Mouse (Mus musculus) heart, embryonic 12.5 days (tissue): Measurements from ENCODE around the gene Fbp1. TPM values are rescaled to one million over a fixed set of nuclear protein-coding genes. Genes with fewer than 3 reads are reported as not detected.
"Not testable (repeated sequence)": the region's sequence is repeated elsewhere in the genome, so short reads cannot be mapped to it uniquely, and the experiment has no call there.

ENCODE experiments used
- ATAC-seq: fragments of 200-750 bp; cut with Nextera tagmentation; 2 replicates; pipeline ENCODE4 v1.8.0; 2017; ENCODE audit warnings: moderate TSS enrichment, moderate library complexity; ENCODE audit not compliant: insufficient number of reproducible peaks, low FRiP score
- H3K27ac ChIP-seq: fragments of 300-500 bp; sonication (generic); 2 replicates; pipeline ENCODE4 v1.5.1; 2016; ENCODE audit warnings: mild to moderate bottlenecking, moderate library complexity; ENCODE audit not compliant: poor library complexity, severe bottlenecking
- H3K27me3 ChIP-seq: fragments of 300-500 bp; sonication (generic); replicated peaks from 2 replicates; pipeline ENCODE4 v1.6.1; 2016; ENCODE audit warnings: mild to moderate bottlenecking, moderate library complexity
- H3K36me3 ChIP-seq: fragments of 300-500 bp; sonication (generic); 2 replicates; pipeline ENCODE4 v1.6.1; 2016; ENCODE audit warnings: mild to moderate bottlenecking, moderate library complexity
- H3K4me1 ChIP-seq: fragments of 300-500 bp; sonication (generic); replicated peaks from 2 replicates; pipeline ENCODE4 v1.6.1; 2016; ENCODE audit warnings: mild to moderate bottlenecking
- H3K4me2 ChIP-seq: fragments of 300-500 bp; sonication (generic); 2 replicates; pipeline ENCODE4 v1.6.1; 2016; ENCODE audit warnings: mild to moderate bottlenecking, moderate library complexity
- H3K4me3 ChIP-seq: fragments of 300-500 bp; sonication (generic); 2 replicates; pipeline ENCODE4 v1.5.1; 2016; ENCODE audit warnings: mild to moderate bottlenecking
- H3K9ac ChIP-seq: fragments of 300-500 bp; sonication (generic); 2 replicates; pipeline ENCODE4 v1.6.1; 2016; ENCODE audit warnings: mild to moderate bottlenecking, moderate library complexity
- H3K9me3 ChIP-seq: fragments of 300-500 bp; sonication (generic); replicated peaks from 2 replicates; pipeline ENCODE4 v1.6.1; 2016; ENCODE audit warnings: mild to moderate bottlenecking, moderate library complexity
- WGBS: fragments of 180-500 bp; shearing (Covaris S2); methylation state at CpG from one replicate; pipeline ENCODE4 v1.1.7; 2016; 5-methylcytosine and 5-hydroxymethylcytosine counted together
- polyA plus RNA-seq: library from polyadenylated mRNA; unstranded; fragments of >200 nt; fragmentation: Nextera tagmentation; extraction: Ambion mirVana; gene quantifications from 2 replicates; pipeline ENCODE4 v1.2.1, GENCODE M21; 2016

Gene Fbp1
- polyA plus RNA-seq, 1 experiment from 2014 or later, result 0.22 TPM

GRCm38 (mm10) chr13:62863771-62864170 lies 24.3 kb downstream of the Fbp1 start:
- Histone ChIP-seq H3K4me3 (no peak overlapping the region), H3K4me2 (no peak overlapping the region), H3K9ac (no peak overlapping the region), H3K9me3 (no peaks in the 10 kb centered on the region), H3K4me1 (peaks cover 12% of the 10 kb centered on the region; the same call in 1 of the 2 replicates), H3K27ac (no peak overlapping the region), H3K27me3 (no peaks in the 10 kb centered on the region), H3K36me3 (no peaks in the 10 kb centered on the region)
- ATAC-seq, result no peak
- 61% methylated on average over 6 of the region's 6 CpGs for WGBS

- H3K27ac ChIP-seq, result no peak overlapping the region
- no peak overlapping the region for H3K4me2 ChIP-seq
- H3K36me3 ChIP-seq, result no peaks in the 10 kb centered on the region
- no peak overlapping the region for H3K9ac ChIP-seq
- H3K4me1 ChIP-seq, result peaks cover 12% of the 10 kb centered on the region; the same call in 1 of the 2 replicates
- no peaks in the 10 kb centered on the region for H3K9me3 ChIP-seq
- ATAC-seq, result peak; percentile 62
- no peaks in the 10 kb centered on the region for H3K27me3 ChIP-seq
- 50% methylated on average over 3 of the region's 3 CpGs for WGBS
- no peak overlapping the region for H3K4me3 ChIP-seq
Observed at GRCm38 (mm10) chr13:62862875-62863274, 25.2 kb downstream of the Fbp1 start.

DNA sequence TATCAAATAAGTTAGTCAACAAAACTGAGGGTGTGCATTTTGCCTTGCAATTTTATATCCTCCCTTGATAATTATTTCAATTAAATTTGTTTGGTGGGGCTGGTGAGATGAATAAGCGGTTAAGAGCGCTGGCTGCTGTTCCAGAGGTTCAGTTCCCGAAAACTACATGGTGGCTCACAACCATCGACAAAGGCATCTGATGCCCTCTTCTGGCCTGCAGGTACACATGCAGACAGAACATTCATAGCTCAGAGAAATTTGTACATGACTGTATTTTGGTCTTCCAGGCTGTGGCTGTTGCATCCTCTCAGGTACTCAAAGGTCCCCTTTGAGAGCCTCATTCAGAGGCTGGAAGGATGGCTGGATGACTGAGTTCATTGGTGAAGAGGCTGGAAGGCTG lies 28.0 kb downstream of the Fbp1 start:
- no peak for ATAC-seq
- Histone ChIP-seq H3K27ac (no peak overlapping the region), H3K4me1 (peaks cover 14% of the 10 kb centered on the region; the same call in 1 of the 2 replicates)

DNA sequence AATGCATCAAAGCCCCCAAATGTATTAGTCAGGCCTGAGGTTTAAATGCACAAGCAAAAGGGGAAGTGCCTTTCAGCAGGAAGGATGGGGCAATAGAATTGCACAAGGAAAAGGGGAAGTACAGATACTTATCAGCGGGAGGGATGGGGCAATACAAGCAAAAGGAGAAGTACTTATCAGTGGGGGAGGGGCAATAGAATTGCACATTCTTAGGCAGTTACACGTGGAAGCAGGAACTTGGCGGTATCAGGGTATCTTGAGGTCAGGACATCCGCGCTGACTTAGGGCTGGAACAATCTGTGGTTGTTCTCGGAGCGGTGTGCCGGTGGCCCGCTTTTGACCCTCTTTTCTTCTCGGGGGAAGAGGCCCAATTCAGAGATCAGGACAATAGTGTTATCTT lies 28.8 kb downstream of the Fbp1 start:
- not testable (repeated sequence) for H3K9me3 ChIP-seq, H3K4me3 ChIP-seq, H3K4me2 ChIP-seq, H3K36me3 ChIP-seq, H3K27ac ChIP-seq, H3K27me3 ChIP-seq, ATAC-seq, H3K9ac ChIP-seq
- 62% methylated on average over 10 of the region's 10 CpGs for WGBS
- H3K4me1 ChIP-seq, result peaks cover 14% of the 10 kb centered on the region; the same call in 1 of the 2 replicates

More for the DNA sequence above, 28.0 kb downstream of the Fbp1 start:
- no peaks in the 10 kb centered on the region for H3K36me3 ChIP-seq
- no peak overlapping the region for H3K4me3 ChIP-seq
- H3K9ac ChIP-seq, result no peak overlapping the region
- H3K27me3 ChIP-seq, result no peaks in the 10 kb centered on the region
- no peaks in the 10 kb centered on the region for H3K9me3 ChIP-seq
- H3K4me2 ChIP-seq, result no peak overlapping the region
- WGBS, result 88% methylated on average over 4 of the region's 4 CpGs

DNA sequence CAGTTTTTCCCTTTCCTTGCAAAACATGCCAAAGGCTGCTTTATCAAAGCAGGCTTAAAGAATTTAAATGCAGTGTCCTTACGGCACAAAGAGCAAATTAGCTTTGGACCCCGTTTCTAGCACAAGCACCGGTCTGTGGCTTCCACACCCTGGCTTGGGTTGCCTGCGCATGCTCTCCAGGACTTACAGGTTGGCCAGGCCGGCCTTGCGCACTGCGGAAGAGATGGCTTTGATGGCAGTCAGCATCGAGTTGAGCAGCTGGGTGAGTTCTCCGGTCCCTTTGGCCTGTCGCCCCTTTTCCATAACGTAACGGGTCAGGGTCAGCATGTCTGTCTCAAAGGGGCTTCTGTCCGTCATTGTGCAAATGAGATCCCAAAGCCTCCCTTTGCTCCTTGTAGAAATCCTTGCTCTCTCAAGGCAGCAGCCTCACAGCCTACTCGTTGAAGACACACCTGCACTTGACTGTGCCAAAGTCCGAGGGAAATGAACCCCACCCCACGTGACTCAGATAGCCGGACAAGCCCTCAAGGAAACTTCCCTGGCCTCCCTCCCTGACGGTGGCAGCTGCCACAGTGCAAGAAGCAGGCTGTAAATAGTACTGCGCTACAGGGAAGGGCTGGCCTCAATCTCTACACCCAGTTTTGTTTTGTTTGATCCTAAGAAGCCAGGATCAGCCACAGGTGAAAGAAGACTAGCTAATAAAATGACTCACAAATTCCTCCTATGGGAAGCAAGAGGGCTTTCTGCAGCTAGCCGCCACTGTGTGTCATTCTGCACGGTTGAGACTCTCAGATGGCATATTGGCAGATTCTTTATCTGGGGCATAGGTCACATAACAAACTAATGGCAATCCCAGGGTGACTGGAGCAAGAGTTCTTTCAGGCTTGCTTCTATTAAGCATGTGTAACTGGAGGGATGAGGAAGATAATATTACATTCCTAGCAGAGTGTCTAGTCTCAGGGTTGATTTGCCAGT lies 29.9 kb downstream of the Fbp1 start, which contains the start of gene Fbp2:
TSS of gene Fbp2 (minus strand) at position 482 of the 975 bp plus-strand sequence.
- WGBS, result 65% methylated on average over 21 of the region's 21 CpGs
- H3K36me3 ChIP-seq, result no peaks in the 10 kb centered on the region
- no peak within 1 kb of the TSS for H3K27ac ChIP-seq

DNA sequence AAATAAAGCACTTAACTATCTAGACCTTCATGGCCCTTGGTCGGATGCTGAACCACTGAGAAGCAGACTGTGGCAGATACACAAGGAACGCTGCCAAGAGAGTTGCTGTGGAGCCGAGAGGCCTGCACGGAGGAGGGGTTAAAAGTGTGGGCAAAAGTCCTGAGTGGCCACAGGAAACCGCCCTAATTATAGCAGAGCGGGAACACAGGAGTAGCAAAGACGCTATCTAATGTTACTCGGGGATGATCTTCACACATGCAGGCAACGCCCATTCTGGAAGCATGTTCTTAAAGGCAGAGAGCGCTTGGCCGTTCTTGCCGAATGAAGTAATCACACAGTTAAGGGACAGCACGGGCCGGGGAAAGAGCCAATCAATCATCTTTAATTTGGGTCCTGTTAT lies 31.2 kb downstream of the Fbp1 start:
- Histone ChIP-seq H3K9me3 (no peaks in the 10 kb centered on the region), H3K4me3 (no peak overlapping the region), H3K27me3 (no peaks in the 10 kb centered on the region), H3K9ac (no peak overlapping the region), H3K4me1 (peaks cover 6% of the 10 kb centered on the region; the same call in 1 of the 2 replicates), H3K36me3 (no peaks in the 10 kb centered on the region), H3K27ac (no peak overlapping the region), H3K4me2 (no peak overlapping the region)
- no peak for ATAC-seq
- WGBS, result 75% methylated on average over 14 of the region's 14 CpGs

More for the DNA sequence above, 29.9 kb downstream of the Fbp1 start, which contains the start of gene Fbp2:
- 0 out of 2 replicates have a peak within 1 kb of the TSS, but pooled peaks have one; percentile 5 for H3K9ac ChIP-seq
- H3K4me1 ChIP-seq, result peaks cover 12% of the 10 kb centered on the region; the same call in 1 of the 2 replicates
- H3K27me3 ChIP-seq, result no peaks in the 10 kb centered on the region
- H3K4me3 ChIP-seq, result no peak within 1 kb of the TSS
- no peak for ATAC-seq
- no peak within 1 kb of the TSS for H3K4me2 ChIP-seq
- no peaks in the 10 kb centered on the region for H3K9me3 ChIP-seq

- Histone ChIP-seq H3K27ac (no peak overlapping the region), H3K27me3 (no peaks in the 10 kb centered on the region), H3K4me2 (peak overlapping the region; percentile 66), H3K4me3 (peak overlapping the region; percentile 33), H3K9me3 (no peaks in the 10 kb centered on the region), H3K9ac (no peak overlapping the region), H3K4me1 (peaks cover 6% of the 10 kb centered on the region; the same call in 1 of the 2 replicates), H3K36me3 (no peaks in the 10 kb centered on the region)
- peak; percentile 67 for ATAC-seq
- 6% methylated on average over 5 of the region's 5 CpGs for WGBS
Observed at GRCm38 (mm10) chr13:62856305-62856675, 31.8 kb downstream of the Fbp1 start.

DNA sequence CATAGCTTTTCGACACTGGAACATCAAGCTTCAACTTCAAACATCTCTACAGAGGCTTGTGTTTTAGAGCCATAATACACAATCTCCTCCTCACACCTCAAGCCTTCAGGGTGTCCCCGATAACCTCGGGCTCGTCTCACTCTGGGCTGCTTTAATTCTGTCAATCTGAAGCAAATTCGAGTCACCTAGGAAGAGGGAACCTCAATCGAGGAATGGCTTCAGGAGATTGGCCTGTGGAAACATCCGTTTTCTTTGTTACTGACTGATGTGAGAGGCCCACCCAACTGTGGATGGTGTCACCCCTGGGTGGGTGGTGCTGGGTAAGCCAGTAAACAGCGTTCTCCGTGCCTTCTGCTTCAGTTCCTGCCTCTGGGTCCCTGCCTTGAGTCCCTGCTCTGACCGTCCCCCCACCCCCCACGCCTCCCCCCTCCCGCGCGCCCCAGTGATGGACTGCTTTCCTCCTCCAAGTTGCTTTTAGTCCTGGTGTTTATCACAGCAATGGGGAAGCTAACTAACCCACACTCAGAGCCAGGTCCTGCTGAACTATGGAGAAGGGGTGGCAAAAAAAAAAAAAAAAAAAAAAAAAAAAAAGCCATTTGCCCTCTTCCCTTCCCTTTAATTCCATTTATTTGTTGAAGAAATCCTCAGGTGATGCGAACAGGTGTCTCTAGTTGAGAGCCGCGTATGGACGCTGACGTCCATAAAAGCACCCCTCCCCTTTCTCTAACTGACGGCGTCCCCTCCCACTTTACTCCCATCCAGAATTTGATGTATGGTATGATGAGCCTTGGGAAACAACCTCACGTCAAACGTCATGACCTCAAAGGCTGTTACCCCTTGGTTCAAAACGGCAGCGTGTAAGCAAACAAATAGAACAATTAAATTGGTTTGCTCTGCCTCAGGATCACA lies 32.4 kb downstream of the Fbp1 start:
- whole genome bisulfite sequencing, result 30% methylated on average over 25 of the region's 25 CpGs
- Histone ChIP-seq H3K36me3 (no peaks in the 10 kb centered on the region), H3K27ac (no peak overlapping the region), H3K9ac (no peak overlapping the region), H3K4me2 (peak overlapping the region; percentile 66), H3K4me3 (peak overlapping the region; percentile 33), H3K4me1 (peaks cover 6% of the 10 kb centered on the region; the same call in 1 of the 2 replicates), H3K27me3 (no peaks in the 10 kb centered on the region), H3K9me3 (no peaks in the 10 kb centered on the region)
- no peak for ATAC-seq

GRCm38 (mm10) chr13:62854666-62855065 lies 33.4 kb downstream of the Fbp1 start:
- Histone ChIP-seq H3K27me3 (no peaks in the 10 kb centered on the region), H3K9ac (no peak overlapping the region), H3K4me1 (peaks cover 6% of the 10 kb centered on the region; the same call in 1 of the 2 replicates), H3K27ac (no peak overlapping the region), H3K9me3 (no peaks in the 10 kb centered on the region), H3K4me2 (0 out of 2 replicates have a peak overlapping the region, but pooled peaks have one; percentile 25), H3K36me3 (no peaks in the 10 kb centered on the region), H3K4me3 (no peak overlapping the region)
- WGBS, result 13% methylated on average over 15 of the region's 15 CpGs
- ATAC-seq, result no peak

GRCm38 (mm10) chr13:62833341-62833740 lies 54.7 kb downstream of the Fbp1 start:
- no peaks in the 10 kb centered on the region for H3K36me3 ChIP-seq
- H3K4me1 ChIP-seq, result no peaks in the 10 kb centered on the region
- no peaks in the 10 kb centered on the region for H3K27me3 ChIP-seq
- ATAC-seq, result no peak
- H3K9me3 ChIP-seq, result no peaks in the 10 kb centered on the region
- H3K4me3 ChIP-seq, result no peak overlapping the region
- no peak overlapping the region for H3K4me2 ChIP-seq
- WGBS, result 11% methylated on average over 4 of the region's 4 CpGs
- no peak overlapping the region for H3K9ac ChIP-seq
- no peak overlapping the region for H3K27ac ChIP-seq
